Mouse (Mus musculus) intestine, embryonic 16.5 days (tissue): Measurements from ENCODE around the gene Mtfr1l. TPM values are rescaled to one million over a fixed set of nuclear protein-coding genes. Genes with fewer than 3 reads are reported as not detected.

Experiments used
- ATAC-seq: fragments of 200-750 bp; cut with Nextera tagmentation; 2 replicates; pipeline ENCODE4 v1.8.0; 2017; ENCODE audit warnings: moderate TSS enrichment, moderate library complexity
- H3K27ac ChIP-seq: fragments of 300-500 bp; sonication (generic); 2 replicates; pipeline ENCODE4 v1.5.1; 2014; ENCODE audit warnings: mild to moderate bottlenecking, low read length
- H3K27me3 ChIP-seq: fragments of 300-500 bp; sonication (generic); replicated peaks from 2 replicates; pipeline ENCODE4 v1.6.1; 2014; ENCODE audit warnings: low read length, control low read depth, mixed read lengths; ENCODE audit not compliant: control insufficient read depth, insufficient read depth
- H3K36me3 ChIP-seq: fragments of 300-500 bp; sonication (generic); 2 replicates; pipeline ENCODE4 v1.6.1; 2014; ENCODE audit warnings: low read length, control low read depth; ENCODE audit not compliant: control insufficient read depth, insufficient read depth
- H3K4me1 ChIP-seq: fragments of 300-500 bp; sonication (generic); 2 replicates; pipeline ENCODE4 v1.6.1; 2014; ENCODE audit warnings: low read length, control low read depth, mixed read lengths; ENCODE audit not compliant: control insufficient read depth, insufficient read depth
- H3K4me2 ChIP-seq: fragments of 300-500 bp; sonication (generic); 2 replicates; pipeline ENCODE4 v1.6.1; 2014; ENCODE audit warnings: low read depth, low read length, control low read depth
- H3K4me3 ChIP-seq: fragments of 300-500 bp; sonication (generic); 2 replicates; pipeline ENCODE4 v1.5.1; 2014; ENCODE audit warnings: mild to moderate bottlenecking, low read length
- H3K9ac ChIP-seq: fragments of 300-500 bp; sonication (generic); 2 replicates; pipeline ENCODE4 v1.6.1; 2014; ENCODE audit warnings: low read depth, low read length
- H3K9me3 ChIP-seq: fragments of 300-500 bp; sonication (generic); 2 replicates; pipeline ENCODE4 v1.6.1; 2016; ENCODE audit warnings: low read length, control low read depth; ENCODE audit not compliant: control insufficient read depth
- WGBS: fragments of 180-500 bp; shearing (Covaris S2); extraction: QIAGEN DNeasy Blood & Tissue Kit; methylation state at CpG from one replicate; pipeline ENCODE4 v1.1.7; 2014; 5-methylcytosine and 5-hydroxymethylcytosine counted together
- microRNA-seq: library from miRNA; unstranded; fragments of <30 nt; microRNA quantifications from one replicate; pipeline ENCODE4, GENCODE M21; 2016
- polyA plus RNA-seq: library from polyadenylated mRNA; unstranded; fragments of >200 nt; fragmentation: Nextera tagmentation; extraction: Ambion mirVana; gene quantifications from 2 replicates; pipeline ENCODE4 v1.2.1, GENCODE M21; 2015

The Mtfr1l gene
- polyA plus RNA-seq, 1 experiment from 2014 or later = 97.1 TPM

DNA sequence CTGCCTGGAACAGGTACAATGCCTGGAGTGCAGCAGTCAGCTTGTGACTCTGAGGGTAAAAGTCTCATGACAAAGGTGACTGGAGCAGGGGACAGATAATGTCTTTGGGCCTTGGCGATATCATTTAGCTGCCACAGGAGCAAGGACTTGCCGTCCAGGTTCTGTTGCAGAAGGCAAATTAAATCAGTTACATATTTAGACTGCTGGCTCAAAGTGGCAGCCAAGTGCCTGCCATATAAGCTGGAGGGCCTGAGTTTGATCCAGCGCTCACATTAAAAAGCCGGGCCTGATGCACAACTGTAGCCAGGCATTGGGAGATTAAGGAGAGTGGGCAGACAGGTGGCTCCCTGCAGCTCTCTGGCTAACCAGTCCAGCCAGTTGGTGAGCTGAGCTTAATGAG is 55.3 kb downstream of the Mtfr1l start:
- Histone ChIP-seq H3K4me1 (no peaks in the 10 kb centered on the region), H3K4me3 (no peak overlapping the region), H3K9me3 (no peaks in the 10 kb centered on the region), H3K27ac (no peak overlapping the region), H3K4me2 (no peak overlapping the region), H3K27me3 (no peaks in the 10 kb centered on the region), H3K9ac (no peak overlapping the region), H3K36me3 (peaks cover 11% of the 10 kb centered on the region)
- ATAC-seq = no peak
- 83% methylated on average over 4 of the region's 4 CpGs for WGBS

DNA sequence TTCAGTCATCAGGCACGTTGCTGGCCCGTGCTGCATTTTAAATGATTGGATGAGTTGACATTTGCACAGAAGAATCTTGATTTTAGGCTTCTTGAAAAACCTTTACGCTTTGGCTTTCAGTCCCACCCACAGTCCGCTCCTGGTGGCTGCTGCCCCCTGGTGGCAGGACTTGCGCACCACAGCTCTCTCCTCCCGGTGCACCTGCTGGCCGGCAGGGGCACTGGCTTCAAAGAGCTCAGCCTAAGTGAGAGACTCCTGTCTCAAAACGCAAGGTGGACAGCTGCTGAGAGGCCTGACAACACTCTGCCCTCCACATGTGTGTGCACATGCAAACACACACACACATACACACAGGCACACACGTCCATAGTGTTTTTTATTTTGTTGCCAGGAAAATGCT is 57.2 kb downstream of the Mtfr1l start:
- H3K4me1 ChIP-seq = no peaks in the 10 kb centered on the region
- H3K4me3 ChIP-seq = no peak overlapping the region
- 5% methylated on average over 9 of the region's 9 CpGs for WGBS
- no peaks in the 10 kb centered on the region for H3K9me3 ChIP-seq
- H3K9ac ChIP-seq = no peak overlapping the region
- no peaks in the 10 kb centered on the region for H3K27me3 ChIP-seq
- H3K36me3 ChIP-seq = peaks cover 17% of the 10 kb centered on the region
- peak; percentile 72 for ATAC-seq
- H3K27ac ChIP-seq = no peak overlapping the region
- no peak overlapping the region for H3K4me2 ChIP-seq

DNA sequence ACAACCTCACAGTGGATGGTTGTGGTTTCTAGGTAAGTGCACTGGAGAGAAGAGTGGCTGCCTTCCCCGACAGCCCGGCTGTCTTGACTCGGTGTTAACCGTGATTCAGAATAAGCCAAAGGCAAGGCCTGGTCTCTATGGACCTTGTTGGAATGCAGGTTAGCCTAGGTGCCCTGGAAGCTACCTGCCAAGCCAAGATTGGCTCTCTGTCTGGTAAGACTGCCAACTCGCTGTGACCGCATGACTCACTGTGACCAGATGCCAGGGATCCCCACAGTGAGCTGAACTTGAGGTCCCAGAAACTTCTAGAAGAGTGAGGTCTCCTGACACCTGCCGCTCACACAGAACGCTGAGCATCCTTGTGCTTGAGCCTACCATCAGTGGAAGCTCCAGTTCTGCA is 58.3 kb downstream of the Mtfr1l start:
- no peak for ATAC-seq
- no peak overlapping the region for H3K4me2 ChIP-seq
- WGBS = 89% methylated on average over 8 of the region's 8 CpGs
- no peaks in the 10 kb centered on the region for H3K27me3 ChIP-seq
- no peaks in the 10 kb centered on the region for H3K4me1 ChIP-seq
- H3K36me3 ChIP-seq = peaks cover 21% of the 10 kb centered on the region
- H3K27ac ChIP-seq = no peak overlapping the region
- no peak overlapping the region for H3K4me3 ChIP-seq
- H3K9me3 ChIP-seq = no peaks in the 10 kb centered on the region
- no peak overlapping the region for H3K9ac ChIP-seq

Small RNA genes lying within 50 kb of the gene (microRNA-seq; reads per million reads assigned to microRNA genes)
- gene Mir6403 = not detected

Other genes starting within 250 kb of the Mtfr1l start
- gene Pdik1l, start 247.5 kb downstream of the Mtfr1l start, polyA plus RNA-seq = 14.0 and 16.5 TPM in 2 replicates
- gene Trim63, start 220.3 kb downstream of the Mtfr1l start, polyA plus RNA-seq = 1.3 and 1.9 TPM in 2 replicates
- 7.4 and 10.6 TPM in 2 replicates for gene Slc30a2, start 192.2 kb downstream of the Mtfr1l start, polyA plus RNA-seq
- 1.6 and 1.7 TPM in 2 replicates for gene Extl1, start 151.5 kb downstream of the Mtfr1l start, polyA plus RNA-seq
- gene Pafah2, start 139.1 kb downstream of the Mtfr1l start, polyA plus RNA-seq = 61.6 and 69.2 TPM in 2 replicates
- gene Stmn1, start 67.1 kb downstream of the Mtfr1l start, polyA plus RNA-seq = 982 and 1,127 TPM in 2 replicates
- gene Paqr7, start 38.7 kb downstream of the Mtfr1l start, polyA plus RNA-seq = 23.6 and 32.1 TPM in 2 replicates
- 14.4 and 14.6 TPM in 2 replicates for gene Aunip, start 24.4 kb downstream of the Mtfr1l start, polyA plus RNA-seq
- 4.7 and 5.5 TPM in 2 replicates for gene Selenon, start 16.8 kb upstream of the Mtfr1l start, polyA plus RNA-seq
- 1.3 and 1.5 TPM in 2 replicates for gene Man1c1, start 168.9 kb upstream of the Mtfr1l start, polyA plus RNA-seq
- gene Ldlrap1, start 232.6 kb upstream of the Mtfr1l start, polyA plus RNA-seq = 19.0 and 19.6 TPM in 2 replicates